Mouse (Mus musculus) lung, postnatal 14 days (tissue): ENCODE results near the gene Wdr6.

Source experiments
- DNase-seq: peaks from one replicate; pipeline ENCODE4 v3.0.0; 2021

Wdr6 gene

DNA sequence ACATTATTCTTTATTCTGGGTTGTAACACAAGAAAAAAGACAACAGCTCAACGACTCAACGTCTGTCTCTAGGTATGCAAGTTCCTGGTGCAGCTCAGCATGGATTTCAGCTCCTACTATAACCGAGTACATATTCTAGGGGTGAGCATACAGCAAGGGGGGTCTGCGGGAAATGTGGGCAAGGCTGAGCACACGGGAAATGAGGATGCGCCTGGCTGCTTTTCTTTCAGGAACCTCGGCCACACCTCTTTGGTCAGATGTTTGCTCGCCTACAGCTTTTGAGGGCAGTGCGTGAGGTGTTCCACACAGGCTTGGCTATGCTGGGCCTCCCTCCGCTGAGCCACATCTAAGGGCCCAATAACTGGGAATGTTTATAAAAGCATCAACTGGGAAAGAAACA is 6.2 kb downstream of the Wdr6 start:
- DNase-seq, result no peak

DNA sequence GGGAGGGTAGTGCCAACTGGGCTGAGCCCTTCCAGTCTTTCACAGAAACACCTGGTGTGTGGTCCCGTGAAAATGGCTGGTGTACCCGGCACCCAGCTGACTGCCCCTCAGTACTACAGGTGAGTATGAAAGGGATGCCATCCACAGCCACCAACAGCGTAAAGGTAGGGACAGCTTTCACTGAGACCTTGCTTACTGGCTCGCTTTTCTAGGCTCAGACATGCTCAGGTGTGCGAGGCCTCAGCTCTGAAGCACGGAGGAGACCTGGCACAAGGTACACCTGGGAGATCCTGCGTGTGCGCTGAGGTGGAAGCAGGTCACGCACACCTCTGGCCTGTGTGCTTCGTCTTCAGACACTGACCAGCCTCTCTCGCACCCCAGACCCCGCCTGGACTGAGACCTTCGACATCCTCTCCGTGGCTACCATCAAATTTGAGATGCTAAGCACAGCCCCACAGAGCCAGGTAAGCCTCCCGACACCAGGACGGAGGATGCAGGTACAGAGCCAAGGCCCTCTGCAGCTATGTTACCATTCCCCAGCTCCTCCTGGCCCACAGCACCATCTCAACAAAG is 7.1 kb downstream of the Wdr6 start:
- no peak for DNase-seq

GRCm38 (mm10) chr9:108570207-108570896 is 8.2 kb downstream of the Wdr6 start:
- peak; percentile 89 for DNase-seq

- DNase-seq, result peak; percentile 88
Measured at GRCm38 (mm10) chr9:108569381-108570206, 8.9 kb downstream of the Wdr6 start, which contains the start of gene Dalrd3. Gene Dalrd3, plus strand, starts transcription at chr9:108569886.

DNA sequence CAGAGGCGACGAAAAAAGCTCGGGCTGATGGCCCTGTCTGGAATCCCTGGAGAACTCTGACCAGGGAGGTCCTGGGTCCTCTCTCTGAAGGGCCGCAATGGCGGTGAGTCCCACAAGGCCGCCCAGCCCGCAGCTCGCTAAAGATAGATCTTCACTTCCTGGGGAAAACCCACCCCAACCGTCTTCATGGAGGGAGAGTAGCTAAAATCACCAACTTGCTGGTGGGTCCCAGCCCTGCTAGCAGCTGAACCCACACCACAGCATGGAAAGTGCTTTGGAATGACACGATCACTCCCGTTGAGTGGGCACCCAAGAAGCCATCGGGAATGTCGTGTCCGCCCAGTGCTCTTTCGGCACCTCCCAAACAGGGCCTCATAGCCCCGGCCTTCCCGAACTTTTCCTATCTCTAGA is 10.0 kb downstream of the Wdr6 start:
- no peak for DNase-seq

- peak; percentile 20 for DNase-seq
Measured at GRCm38 (mm10) chr9:108567931-108568419, 10.6 kb downstream of the Wdr6 start.

DNA sequence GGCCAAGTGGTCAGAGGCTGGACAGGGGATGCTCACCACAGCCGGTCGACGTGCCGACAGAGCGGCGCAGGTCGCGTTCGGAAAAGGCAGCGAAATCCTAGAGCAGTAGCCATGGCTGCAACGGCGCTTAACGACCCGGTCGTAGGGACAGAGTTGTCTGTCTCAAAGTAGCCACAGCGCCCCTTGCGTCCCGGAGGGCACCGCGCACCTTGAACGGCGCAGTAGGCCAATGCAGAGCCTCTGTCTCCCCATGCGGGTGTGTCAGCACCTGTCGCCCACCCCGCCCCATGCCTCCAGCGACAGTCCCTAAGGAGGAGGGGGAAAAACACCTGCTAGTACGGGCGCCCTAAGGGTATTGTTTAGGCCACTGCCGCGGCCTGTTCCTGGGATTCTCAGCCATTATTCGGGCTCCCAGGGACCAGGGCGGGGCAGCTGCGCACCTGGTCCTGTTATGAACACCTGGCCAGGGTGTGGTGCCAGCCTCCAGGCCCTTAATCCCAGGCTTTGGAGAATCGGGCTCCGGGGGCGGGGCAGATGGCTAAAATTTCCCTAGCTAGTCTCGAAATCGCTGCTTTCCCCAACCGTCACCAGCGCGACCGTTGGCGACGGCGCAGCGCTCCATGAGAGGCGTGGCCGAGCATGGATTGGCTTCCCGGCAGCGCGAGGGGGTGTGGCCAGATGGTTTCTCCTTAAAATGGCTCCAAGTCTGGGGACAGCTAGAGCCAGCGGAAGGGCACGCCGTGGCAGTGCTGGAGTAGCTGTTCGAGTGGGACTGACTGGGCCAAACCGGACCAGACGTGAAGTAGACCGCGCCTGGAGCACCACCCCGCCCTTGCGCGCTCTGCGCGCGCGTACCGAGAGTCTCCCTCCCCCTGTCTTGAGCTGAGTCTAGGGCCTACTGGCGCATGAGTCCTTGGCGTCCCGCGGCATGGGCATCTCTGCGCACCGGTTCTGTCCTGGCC is 11.4 kb downstream of the Wdr6 start, which contains the start of gene Ndufaf3:
Gene Ndufaf3, minus strand, starts transcription at position 620 of the 962 bp plus-strand sequence.
- peak; percentile 97 for DNase-seq

DNA sequence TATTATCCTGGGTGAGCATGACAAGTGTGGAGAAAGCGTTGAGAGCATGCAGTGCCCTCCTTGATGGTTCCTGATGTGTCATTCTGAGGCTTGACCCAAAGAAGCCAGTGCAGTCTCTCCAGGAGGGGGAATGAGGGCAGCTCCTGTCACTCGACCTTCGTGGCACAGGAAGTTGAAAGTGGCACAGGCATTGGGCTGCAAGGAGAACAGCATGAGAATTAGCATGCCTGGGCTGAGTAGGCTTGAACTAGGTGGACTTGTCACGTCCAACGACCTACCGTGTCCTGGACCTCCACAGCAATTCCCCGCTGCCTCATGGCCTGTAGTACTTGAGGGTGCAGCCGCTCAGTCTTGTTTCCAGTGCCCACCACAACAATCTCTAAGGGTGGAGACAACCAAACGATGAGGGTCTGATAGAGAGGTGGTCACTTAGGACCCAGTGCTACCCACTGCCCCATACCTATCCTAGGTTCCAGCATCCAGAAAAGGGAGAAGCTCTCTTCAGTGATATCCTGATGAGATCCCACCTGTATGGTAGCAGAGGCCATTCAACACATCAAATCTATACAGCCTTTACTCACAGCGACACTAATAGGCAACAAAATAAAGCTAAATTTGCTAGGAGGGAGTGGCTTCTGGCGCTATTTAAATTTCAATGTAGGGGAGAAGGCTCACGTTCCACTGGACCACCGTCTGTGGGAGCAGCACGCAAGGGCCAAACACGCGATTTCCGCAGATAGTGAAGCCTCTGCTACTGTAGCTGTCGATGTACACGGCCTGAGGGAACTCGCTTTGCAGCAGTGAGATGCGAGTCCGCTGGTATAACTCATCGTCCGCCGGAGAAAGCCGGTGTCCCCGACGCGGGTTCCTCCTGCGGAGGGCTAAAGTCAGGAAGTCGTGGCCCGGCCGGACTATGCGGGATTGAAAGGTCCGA is 12.4 kb downstream of the Wdr6 start:
- DNase-seq, result no peak

DNA sequence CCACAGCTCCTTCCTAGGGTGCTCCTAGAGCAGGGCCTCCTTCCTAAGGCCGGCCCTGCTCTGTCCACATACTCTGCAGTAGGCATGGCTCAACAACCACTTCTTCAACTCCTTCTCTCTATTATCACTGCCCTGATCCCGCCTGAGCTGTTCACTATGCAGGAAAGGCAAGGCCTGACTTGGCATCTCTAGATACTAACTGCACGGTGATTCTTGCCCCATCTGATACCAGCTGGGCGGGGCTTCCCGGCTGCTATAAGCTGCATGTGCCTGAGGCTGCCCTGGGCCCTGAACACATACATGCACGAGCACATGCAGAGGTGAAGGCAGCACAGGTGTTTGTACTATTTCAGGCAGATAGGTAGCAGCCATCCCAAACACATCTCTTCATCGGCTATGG is 14.4 kb downstream of the Wdr6 start:
- DNase-seq, result no peak

DNA sequence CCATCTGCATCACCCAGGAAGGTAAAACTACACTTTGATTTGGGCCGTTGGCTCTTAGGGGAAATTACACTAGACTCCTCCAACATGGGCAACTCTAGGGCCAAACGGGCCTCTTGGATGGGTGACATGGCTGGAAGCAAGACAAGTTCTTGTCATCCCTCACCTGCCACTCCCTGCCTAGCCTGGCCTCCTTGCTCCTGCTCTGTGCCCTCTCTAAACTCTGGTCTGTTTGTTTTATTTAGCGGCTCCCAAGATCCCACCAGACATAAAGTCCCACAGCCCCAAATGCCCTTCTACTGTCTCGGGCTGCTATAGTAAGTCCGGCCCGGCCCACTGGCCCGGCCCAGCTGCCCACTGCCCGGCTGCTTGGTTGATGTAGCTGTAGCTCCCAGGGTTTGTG is 14.9 kb downstream of the Wdr6 start:
- no peak for DNase-seq

- peak; percentile 96 for DNase-seq
Measured at GRCm38 (mm10) chr9:108560227-108560841, 18.2 kb downstream of the Wdr6 start, which contains the start of gene Impdh2. Gene Impdh2, plus strand, starts transcription at chr9:108560286.

DNA sequence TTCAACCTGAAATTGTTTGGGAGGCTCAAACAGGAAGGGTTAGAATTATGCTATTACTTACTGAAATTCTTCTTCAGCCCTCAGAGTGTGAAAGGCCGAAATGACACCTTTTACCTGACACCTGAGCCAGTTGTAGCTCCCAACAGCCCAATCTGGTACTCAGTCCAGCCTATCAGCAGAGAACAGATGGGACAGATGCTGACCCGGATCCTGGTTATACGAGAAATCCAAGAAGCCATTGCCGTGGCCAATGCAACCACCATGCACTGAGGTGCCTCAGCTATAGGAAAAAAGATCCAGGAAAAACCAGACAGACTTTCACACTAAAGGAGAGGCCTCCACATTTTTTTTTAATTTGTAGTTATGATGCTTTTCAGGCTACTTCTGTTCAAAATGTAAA is 19.4 kb downstream of the Wdr6 start:
- no peak for DNase-seq

DNA sequence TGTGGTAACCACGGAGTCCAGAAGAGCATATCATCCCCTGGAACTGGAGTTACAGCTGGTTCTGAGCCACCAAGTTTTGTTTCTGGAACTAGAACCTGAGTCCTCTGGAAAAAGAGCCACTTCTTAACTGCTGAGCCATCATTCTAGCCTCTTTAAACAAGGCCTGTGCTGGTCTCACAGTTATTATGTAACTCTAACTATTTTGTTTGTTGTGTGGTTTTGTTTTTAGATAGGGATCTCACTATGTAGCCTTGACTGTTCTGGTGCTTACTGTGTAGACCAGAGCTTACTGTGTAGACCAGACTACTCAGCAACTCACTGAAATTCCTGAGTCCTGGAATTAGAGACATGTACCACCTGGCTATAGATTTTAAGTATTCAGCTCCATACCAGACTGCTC is 31.7 kb downstream of the Wdr6 start:
- no peak for DNase-seq

DNA sequence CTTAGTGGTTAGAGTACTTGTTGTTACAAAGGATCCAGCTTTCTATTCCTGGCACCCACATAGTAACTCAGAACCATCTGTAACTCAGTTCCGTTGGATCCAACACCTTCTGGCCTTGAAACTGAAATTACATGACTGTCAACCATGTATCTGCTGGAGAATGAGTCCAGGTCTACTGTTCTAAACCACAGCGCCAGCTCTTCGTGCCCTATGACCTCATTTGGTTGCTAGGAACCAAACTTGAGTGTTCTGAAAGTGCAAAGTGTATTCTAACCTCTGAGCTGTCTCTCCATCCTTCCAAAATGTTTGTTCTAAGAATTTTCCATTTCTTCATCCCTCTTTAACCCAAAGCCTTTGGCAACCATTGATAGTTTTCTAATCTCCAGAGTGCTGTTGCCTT is 32.6 kb downstream of the Wdr6 start:
- no peak for DNase-seq

DNA sequence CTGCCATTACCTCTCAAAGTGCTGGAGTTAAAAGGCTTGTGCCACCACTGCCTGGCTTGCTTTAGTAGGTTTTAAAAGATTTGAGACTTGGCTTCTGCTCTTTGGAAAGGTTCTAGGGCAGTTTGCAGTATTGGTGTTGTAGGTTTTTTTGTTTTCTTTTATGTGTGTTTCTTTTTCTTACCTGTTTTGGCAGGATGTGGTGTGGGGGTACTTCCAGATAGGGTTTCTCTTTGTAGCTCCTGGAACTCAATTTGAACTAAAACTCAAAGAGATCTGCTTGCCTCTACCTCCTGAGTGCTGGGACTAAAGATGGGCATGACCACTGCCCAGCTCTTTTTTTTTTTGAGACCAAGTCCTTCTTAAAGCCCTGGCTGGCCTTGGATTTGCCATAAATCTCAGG is 37.7 kb downstream of the Wdr6 start:
- DNase-seq, result no peak

GRCm38 (mm10) chr9:108531496-108531895 is 47.0 kb downstream of the Wdr6 start:
- DNase-seq, result no peak

DNA sequence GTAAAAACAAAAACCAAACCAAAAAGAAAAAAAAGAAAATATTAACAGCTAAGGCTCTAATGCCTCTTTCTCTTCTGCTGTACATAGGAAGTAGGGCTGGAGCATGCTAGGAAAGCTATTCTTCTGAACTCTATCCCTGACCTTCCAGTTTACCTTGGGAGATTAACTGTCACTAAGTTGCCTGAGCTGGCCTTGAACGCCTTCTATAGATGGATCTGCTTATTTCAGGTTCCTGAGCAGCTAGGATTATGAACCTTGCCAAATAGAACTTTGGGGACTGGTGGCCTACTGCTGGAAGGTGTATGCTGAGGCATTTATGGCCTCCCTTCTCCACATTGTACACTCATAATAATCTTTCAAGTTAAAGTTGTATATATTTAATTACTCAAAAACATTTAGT is 47.6 kb downstream of the Wdr6 start:
- DNase-seq, result no peak

DNA sequence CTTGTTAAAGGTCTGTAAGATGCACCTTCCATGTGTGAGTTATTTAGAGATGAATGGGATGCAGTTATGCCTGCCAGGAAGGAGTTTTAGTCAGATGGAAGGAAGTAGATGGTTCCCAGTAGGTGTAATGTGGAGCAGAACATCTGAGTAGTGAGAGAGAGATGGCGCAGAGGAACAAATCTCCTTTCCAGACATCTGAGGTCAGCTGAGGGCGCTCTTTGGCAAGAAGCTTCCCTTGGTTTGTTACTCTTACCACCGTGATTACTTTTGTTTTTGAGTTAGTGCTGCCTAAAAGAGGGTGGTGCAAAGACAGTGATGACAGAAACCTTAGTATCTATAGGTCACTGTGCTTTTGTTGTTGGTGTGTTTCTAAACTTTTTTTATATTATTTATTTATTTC is 53.1 kb downstream of the Wdr6 start:
- DNase-seq, result no peak

GRCm38 (mm10) chr9:108523341-108523740 is 55.2 kb downstream of the Wdr6 start:
- DNase-seq, result no peak
